Comparison of ENCODE assay signal across 8 mouse cellular contexts in the genomic region with DNA sequence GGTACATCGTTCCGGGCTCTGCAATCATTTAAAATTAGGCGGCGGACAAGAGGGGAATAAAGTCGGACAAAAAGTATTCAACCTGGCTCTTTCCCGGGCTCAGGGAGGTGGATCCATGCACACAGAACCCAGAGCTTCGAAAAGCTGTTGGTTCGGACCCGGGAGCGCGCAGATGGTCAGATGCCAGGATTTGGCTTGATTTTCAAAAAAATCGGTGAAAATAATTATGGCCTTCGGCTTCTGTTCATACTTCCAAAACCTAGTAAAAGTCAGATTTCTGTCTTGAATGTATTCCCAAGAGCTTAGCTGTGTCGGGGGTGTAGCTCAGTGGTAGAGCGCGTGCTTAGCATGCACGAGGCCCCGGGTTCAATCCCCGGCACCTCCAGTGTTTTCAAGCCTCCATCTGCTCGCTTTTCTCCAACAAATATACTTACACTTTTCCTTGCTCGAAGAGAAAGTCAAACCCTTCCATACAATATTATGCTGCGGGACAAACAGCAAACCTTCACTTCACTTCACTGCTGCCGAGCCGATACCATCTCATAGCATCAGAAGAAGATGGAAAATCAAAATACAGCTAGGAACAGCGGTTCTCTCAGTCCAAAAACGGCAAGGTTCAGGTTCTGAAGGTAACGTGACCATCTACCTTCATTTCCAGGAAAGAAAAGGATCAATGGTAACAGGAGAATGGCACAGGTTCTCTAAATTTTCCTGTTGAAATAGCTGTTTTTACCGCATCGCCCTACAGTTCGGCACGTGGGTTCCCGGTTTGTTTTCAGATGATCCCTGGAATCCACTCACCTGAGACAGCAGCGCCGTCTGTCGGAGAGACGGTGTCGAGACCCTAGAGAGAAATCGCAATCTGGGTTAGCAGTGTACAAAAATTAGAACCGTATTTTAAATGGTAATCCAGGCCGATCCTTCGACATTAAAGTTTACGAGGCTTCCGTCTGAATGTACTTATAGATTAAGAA. TPM values are rescaled to one million over a fixed set of nuclear protein-coding genes. Genes with fewer than 3 reads are reported as not detected.
A peak's percentile ranks its signal among the peaks of the same experiment; 100 is the strongest.
DNase-seq lines count a peak whose midpoint lies in the region; ATAC-seq lines count a peak whose summit lies in the region.

No protein-coding gene starts in this region.

- under 1% methylated on average over 43 of the region's 43 CpGs for WGBS in embryonic facial prominence, embryonic 11.5 days
- WGBS in limb, embryonic 10.5 days = under 1% methylated on average over 43 of the region's 43 CpGs
- 1% methylated on average over 43 of the region's 43 CpGs for WGBS in midbrain, embryonic 12.5 days

- H3K4me2 ChIP-seq in embryonic facial prominence, embryonic 11.5 days (ENCODE audit: low read depth, low read length) = peak overlapping the region; percentile 57
- peak overlapping the region; percentile 66 for H3K4me2 ChIP-seq in midbrain, embryonic 12.5 days (replicated peaks)

- no peaks in the 10 kb centered on the region for H3K27me3 ChIP-seq in embryonic facial prominence, embryonic 11.5 days (ENCODE audit: control insufficient read depth, insufficient read depth, low read length)
- no peaks in the 10 kb centered on the region for H3K27me3 ChIP-seq in limb, embryonic 10.5 days (ENCODE audit: low read depth, poor library complexity, severe bottlenecking)
- H3K27me3 ChIP-seq in midbrain, embryonic 12.5 days = peaks cover 7% of the 10 kb centered on the region; the same call in 1 of the 2 replicates

- peak overlapping the region; percentile 41 for H3K9ac ChIP-seq in embryonic facial prominence, embryonic 11.5 days (replicated peaks; ENCODE audit: low read length)
- H3K9ac ChIP-seq in midbrain, embryonic 12.5 days (replicated peaks) = peak overlapping the region; percentile 39

- no peak overlapping the region for H3K27ac ChIP-seq in embryonic facial prominence, embryonic 11.5 days (replicated peaks; ENCODE audit: low read depth, low read length)
- peak overlapping the region; percentile 67 for H3K27ac ChIP-seq in limb, embryonic 10.5 days
- H3K27ac ChIP-seq in midbrain, embryonic 12.5 days (replicated peaks) = no peak overlapping the region

- no peaks in the 10 kb centered on the region for H3K36me3 ChIP-seq in embryonic facial prominence, embryonic 11.5 days (replicated peaks; ENCODE audit: control insufficient read depth, insufficient read depth, low read depth, low read length)
- H3K36me3 ChIP-seq in limb, embryonic 10.5 days = no peaks in the 10 kb centered on the region
- H3K36me3 ChIP-seq in midbrain, embryonic 12.5 days = no peaks in the 10 kb centered on the region

- peak; percentile 65 to 66 for DNase-seq in urinary bladder, adult 18-20 months (ENCODE audit: low spot score in 2 of 2)
- no peak for DNase-seq in urinary bladder, postnatal 10 days (ENCODE audit: low spot score)
- DNase-seq in embryonic facial prominence, embryonic 11.5 days (ENCODE audit: low spot score) = peak; percentile 88
- DNase-seq in heart, adult 11 months = peak; percentile 95
- peak; percentile 66 for DNase-seq in kidney, adult 11 months
- DNase-seq in limb, embryonic 10.5 days (ENCODE audit: low spot score) = peak; percentile 83
- DNase-seq in skeletal muscle tissue, adult 2 months (ENCODE audit: low read depth, low spot score) = peak; percentile 36

- no peaks in the 10 kb centered on the region for H3K9me3 ChIP-seq in embryonic facial prominence, embryonic 11.5 days (replicated peaks; ENCODE audit: control insufficient read depth, low read length)
- H3K9me3 ChIP-seq in limb, embryonic 10.5 days (replicated peaks) = no peaks in the 10 kb centered on the region
- no peaks in the 10 kb centered on the region for H3K9me3 ChIP-seq in midbrain, embryonic 12.5 days

- peak overlapping the region; percentile 44 for H3K4me3 ChIP-seq in embryonic facial prominence, embryonic 11.5 days (ENCODE audit: low read depth, low read length)
- peak overlapping the region; percentile 62 for H3K4me3 ChIP-seq in limb, embryonic 10.5 days
- peak overlapping the region; percentile 50 for H3K4me3 ChIP-seq in midbrain, embryonic 12.5 days

- no peaks in the 10 kb centered on the region; the same call in 1 of the 2 replicates for H3K4me1 ChIP-seq in embryonic facial prominence, embryonic 11.5 days (ENCODE audit: control insufficient read depth, insufficient read depth, low read length)
- H3K4me1 ChIP-seq in limb, embryonic 10.5 days = peaks cover 14% of the 10 kb centered on the region
- no peaks in the 10 kb centered on the region for H3K4me1 ChIP-seq in midbrain, embryonic 12.5 days

- ATAC-seq in embryonic facial prominence, embryonic 11.5 days (replicated peaks; ENCODE audit: insufficient number of reproducible peaks, low FRiP score, low TSS enrichment, low read depth) = peak; percentile 91
- ATAC-seq in midbrain, embryonic 12.5 days (ENCODE audit: low FRiP score, low read depth) = peak; percentile 94

RNA-seq across cellular contexts. Expression of gene Trim27, which starts 54.8 kb away (rescaled TPM):
- polyA plus RNA-seq in embryonic facial prominence, embryonic 11.5 days (2014; fragmentation: Nextera tagmentation; extraction: Ambion mirVana) = 148 and 160 TPM in 2 replicates
- polyA plus RNA-seq in limb, embryonic 10.5 days (2016; fragmentation: Nextera tagmentation; extraction: Ambion mirVana) = 200 and 218 TPM in 2 replicates
- polyA plus RNA-seq in midbrain, embryonic 12.5 days (2016; fragmentation: Nextera tagmentation; extraction: Ambion mirVana) = 132 and 140 TPM in 2 replicates

RNA-seq across cellular contexts. Expression of gene Gpx5, which starts 58.5 kb away (rescaled TPM):
- not detected in 2 replicates for polyA plus RNA-seq in embryonic facial prominence, embryonic 11.5 days (2014; fragmentation: Nextera tagmentation; extraction: Ambion mirVana)
- not detected in 2 replicates for polyA plus RNA-seq in limb, embryonic 10.5 days (2016; fragmentation: Nextera tagmentation; extraction: Ambion mirVana)
- polyA plus RNA-seq in midbrain, embryonic 12.5 days (2016; fragmentation: Nextera tagmentation; extraction: Ambion mirVana) = not detected in 2 replicates
